Mouse (Mus musculus) heart, embryonic 16.5 days (tissue): ENCODE measurements around the gene L3hypdh. TPM values are rescaled to one million over a fixed set of nuclear protein-coding genes. Genes with fewer than 3 reads are reported as not detected.

Experiments
- ATAC-seq: fragments of 200-750 bp; cut with Nextera tagmentation; replicated peaks from 2 replicates; pipeline ENCODE4 v1.8.0; 2017; ENCODE audit warnings: moderate number of reproducible peaks; ENCODE audit not compliant: insufficient read depth, low FRiP score; ENCODE audit errors: extremely low read depth
- H3K27ac ChIP-seq: fragments of 300-500 bp; sonication (generic); 2 replicates; pipeline ENCODE4 v1.5.1; 2014; ENCODE audit warnings: mild to moderate bottlenecking, low read length, control low read depth, moderate library complexity
- H3K27me3 ChIP-seq: fragments of 300-500 bp; sonication (generic); 2 replicates; pipeline ENCODE4 v1.6.1; 2014; ENCODE audit warnings: low read length, mixed read lengths; ENCODE audit not compliant: control insufficient read depth, insufficient read depth
- H3K36me3 ChIP-seq: fragments of 300-500 bp; sonication (generic); 2 replicates; pipeline ENCODE4 v1.6.1; 2014; ENCODE audit not compliant: control insufficient read depth, insufficient read depth
- H3K4me1 ChIP-seq: fragments of 300-500 bp; sonication (generic); 2 replicates; pipeline ENCODE4 v1.6.1; 2014; ENCODE audit warnings: low read length, mixed read lengths; ENCODE audit not compliant: control insufficient read depth, insufficient read depth
- H3K4me2 ChIP-seq: fragments of 300-500 bp; sonication (generic); 2 replicates; pipeline ENCODE4 v1.6.1; 2014; ENCODE audit warnings: low read depth, mild to moderate bottlenecking, control low read depth, low read length
- H3K4me3 ChIP-seq: fragments of 300-500 bp; sonication (generic); 2 replicates; pipeline ENCODE4 v1.5.1; 2014; ENCODE audit warnings: mild to moderate bottlenecking, control low read depth, low read length
- H3K9ac ChIP-seq: fragments of 300-500 bp; sonication (generic); 2 replicates; pipeline ENCODE4 v1.6.1; 2014; ENCODE audit warnings: low read length, control low read depth
- H3K9me3 ChIP-seq: fragments of 300-500 bp; sonication (generic); replicated peaks from 2 replicates; pipeline ENCODE4 v1.6.1; 2016; ENCODE audit warnings: low read length; ENCODE audit not compliant: control insufficient read depth
- WGBS: fragments of 180-500 bp; shearing (Covaris S2); extraction: QIAGEN DNeasy Blood & Tissue Kit; methylation state at CpG from one replicate; pipeline ENCODE4 v1.1.7; 2014; 5-methylcytosine and 5-hydroxymethylcytosine counted together
- polyA plus RNA-seq: library from polyadenylated mRNA; unstranded; fragments of >200 nt; fragmentation: Nextera tagmentation; extraction: Ambion mirVana; gene quantifications from 2 replicates; pipeline ENCODE4 v1.2.1, GENCODE M21; 2015

L3hypdh gene
- polyA plus RNA-seq, 1 experiment from 2014 or later = 21.4 TPM

DNA sequence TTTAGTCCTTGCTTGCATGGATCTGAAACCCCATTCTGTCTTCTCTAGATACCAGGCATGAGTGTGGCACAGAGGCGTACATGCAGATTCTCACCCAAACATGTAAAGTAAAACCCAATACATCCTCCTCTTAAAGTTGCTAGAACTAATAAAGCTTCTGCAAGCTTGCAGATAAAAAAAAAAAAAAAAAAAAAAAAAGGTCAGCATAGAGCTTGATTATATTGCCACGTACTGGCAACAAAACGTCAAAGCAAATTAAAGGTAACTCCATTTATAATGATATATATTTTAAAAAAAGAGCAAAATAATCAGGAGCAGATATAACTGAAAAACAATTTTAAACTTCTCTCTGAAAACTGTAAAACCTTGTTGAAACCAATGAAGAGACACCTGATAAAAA is 44.0 kb downstream of the L3hypdh start:
- Histone ChIP-seq H3K4me1 (peaks cover 21% of the 10 kb centered on the region), H3K36me3 (no peaks in the 10 kb centered on the region; the same call in 1 of the 2 replicates), H3K9me3 (peaks cover 4% of the 10 kb centered on the region), H3K9ac (no peak overlapping the region), H3K27me3 (no peaks in the 10 kb centered on the region), H3K27ac (no peak overlapping the region), H3K4me3 (no peak overlapping the region), H3K4me2 (no peak overlapping the region)
- no peak for ATAC-seq
- 97% methylated on average over 3 of the region's 3 CpGs for WGBS

DNA sequence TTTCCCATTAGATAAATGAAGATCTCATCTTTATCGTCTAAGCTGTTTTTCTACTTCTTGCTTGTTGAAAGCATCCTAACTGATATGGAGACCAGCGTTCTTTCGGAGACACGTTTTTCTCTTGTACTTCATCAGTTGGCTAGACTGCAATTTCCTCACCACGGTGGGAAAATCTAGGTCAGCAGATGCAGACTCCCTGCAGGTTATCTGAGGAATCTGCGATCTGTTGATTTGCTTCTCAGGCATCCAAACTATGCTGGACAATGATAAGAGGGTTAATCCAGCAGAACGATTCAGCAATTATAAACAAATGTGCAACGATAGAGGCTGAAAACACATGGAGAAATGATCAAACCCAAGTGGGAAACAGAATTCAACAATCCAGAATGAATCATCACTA is 45.7 kb downstream of the L3hypdh start:
- no peak overlapping the region for H3K4me3 ChIP-seq
- WGBS = 29% methylated on average over 8 of the region's 8 CpGs
- no peak overlapping the region for H3K27ac ChIP-seq

DNA sequence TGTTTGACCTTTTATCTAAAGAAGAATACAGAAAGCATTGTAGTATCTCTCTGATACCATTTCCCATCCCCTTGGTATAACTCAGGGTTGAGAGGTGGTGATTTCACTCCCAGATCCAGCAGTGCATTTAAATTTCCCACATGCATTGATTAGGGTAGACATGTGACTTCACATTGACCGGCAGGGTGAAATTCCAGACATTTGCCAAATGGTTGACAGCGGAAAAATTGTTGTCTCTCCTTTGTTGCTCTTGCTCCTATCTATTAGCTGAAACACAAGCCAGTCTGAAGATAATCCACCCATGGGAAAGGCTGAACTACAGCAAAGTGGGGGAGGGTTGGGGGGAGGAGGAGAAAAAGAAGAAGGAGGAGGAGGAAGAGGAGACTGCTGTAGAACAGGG is 46.4 kb downstream of the L3hypdh start:
- no peaks in the 10 kb centered on the region; the same call in 1 of the 2 replicates for H3K36me3 ChIP-seq
- no peak overlapping the region for H3K4me3 ChIP-seq
- H3K9me3 ChIP-seq = peaks cover 4% of the 10 kb centered on the region
- H3K4me2 ChIP-seq = no peak overlapping the region
- 17% methylated on average over 2 of the region's 2 CpGs for WGBS
- no peak overlapping the region for H3K27ac ChIP-seq
- H3K9ac ChIP-seq = no peak overlapping the region
- no peaks in the 10 kb centered on the region for H3K27me3 ChIP-seq
- no peak for ATAC-seq
- H3K4me1 ChIP-seq = peaks cover 24% of the 10 kb centered on the region

More for the DNA sequence above, 45.7 kb downstream of the L3hypdh start:
- Histone ChIP-seq H3K27me3 (no peaks in the 10 kb centered on the region), H3K9me3 (peaks cover 4% of the 10 kb centered on the region), H3K4me1 (peaks cover 24% of the 10 kb centered on the region), H3K9ac (no peak overlapping the region), H3K36me3 (no peaks in the 10 kb centered on the region; the same call in 1 of the 2 replicates), H3K4me2 (no peak overlapping the region)
- ATAC-seq = no peak

DNA sequence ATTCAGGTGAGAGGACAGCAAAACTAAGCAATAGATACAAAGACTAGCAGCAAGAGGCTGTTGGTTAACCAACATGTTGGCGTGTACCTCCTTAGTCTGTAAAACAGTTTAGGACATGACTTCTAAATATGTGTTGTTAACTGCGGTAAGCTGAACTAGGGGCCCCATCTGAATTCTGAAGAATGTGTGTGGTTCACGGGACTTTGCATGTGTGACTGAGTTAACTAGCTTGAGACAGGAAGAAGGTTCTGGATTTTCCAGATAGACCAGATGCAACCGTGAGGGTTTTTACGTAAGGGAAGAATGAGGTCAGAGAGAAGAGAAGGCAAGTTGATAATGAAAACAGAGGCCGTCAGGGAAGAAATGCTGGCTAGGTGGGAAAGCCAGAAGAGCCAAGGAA is 48.2 kb downstream of the L3hypdh start:
- Histone ChIP-seq H3K4me1 (peaks cover 24% of the 10 kb centered on the region), H3K9ac (no peak overlapping the region), H3K4me3 (no peak overlapping the region), H3K36me3 (no peaks in the 10 kb centered on the region; the same call in 1 of the 2 replicates), H3K9me3 (peaks cover 4% of the 10 kb centered on the region), H3K27ac (peak overlapping the region; percentile 77), H3K4me2 (no peak overlapping the region), H3K27me3 (no peaks in the 10 kb centered on the region)
- whole genome bisulfite sequencing = 56% methylated on average over 6 of the region's 6 CpGs
- ATAC-seq = no peak

DNA sequence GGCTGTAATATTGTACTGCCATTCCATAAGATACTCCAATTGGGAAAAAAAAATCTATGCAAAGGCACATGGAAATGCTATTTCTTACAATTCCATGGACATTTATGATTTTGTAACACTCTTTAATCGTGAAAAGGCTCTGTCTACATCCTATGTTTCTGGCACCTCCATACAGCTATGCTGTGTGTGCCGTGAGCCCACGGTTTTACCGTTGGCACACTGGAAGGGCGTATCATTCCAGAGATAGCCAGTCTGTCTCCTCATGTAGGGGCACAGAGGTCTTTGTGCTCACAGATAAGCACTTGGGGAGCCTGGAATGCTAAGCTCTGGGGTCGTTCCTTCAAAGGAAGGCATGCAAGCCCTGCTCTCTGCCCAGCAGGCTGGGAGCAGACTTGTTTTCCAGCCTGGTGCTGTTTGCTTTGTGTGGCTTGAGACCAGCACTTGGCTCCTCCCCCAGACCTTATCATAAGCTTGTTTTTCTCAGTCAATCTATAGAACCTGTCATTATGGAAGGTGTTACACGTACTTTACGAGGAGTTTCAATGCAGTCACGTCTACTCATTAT is 49.1 kb downstream of the L3hypdh start:
- Histone ChIP-seq H3K9me3 (peaks cover 4% of the 10 kb centered on the region), H3K9ac (0 out of 2 replicates have a peak overlapping the region, but pooled peaks have one; percentile 31), H3K4me2 (no peak overlapping the region), H3K27ac (peak overlapping the region; percentile 77), H3K36me3 (no peaks in the 10 kb centered on the region; the same call in 1 of the 2 replicates), H3K27me3 (no peaks in the 10 kb centered on the region), H3K4me1 (peaks cover 24% of the 10 kb centered on the region), H3K4me3 (no peak overlapping the region)
- WGBS = 23% methylated on average over 9 of the region's 9 CpGs
- ATAC-seq = peak; percentile 67; the same call in 1 of the 2 replicates

DNA sequence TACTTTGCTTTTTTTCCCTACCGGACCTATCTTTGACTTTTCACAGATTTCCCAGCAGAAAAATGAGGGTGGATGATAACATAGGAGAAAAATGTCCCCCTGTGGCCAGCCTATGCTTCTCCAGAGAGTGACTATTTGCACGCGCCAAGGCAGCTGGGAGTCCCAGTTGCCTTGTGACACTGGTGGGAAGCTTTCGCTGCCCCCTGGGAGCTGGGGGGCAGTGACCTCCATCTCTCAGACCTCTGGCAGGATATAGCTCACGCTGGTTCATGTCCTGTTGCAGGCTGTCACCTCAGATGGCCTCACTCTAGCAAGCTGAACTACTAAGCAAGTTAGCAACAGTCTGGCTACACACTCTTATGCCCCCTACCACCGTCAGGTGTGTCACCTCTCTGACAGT is 53.4 kb downstream of the L3hypdh start:
- peak overlapping the region; percentile 67 for H3K27ac ChIP-seq
- H3K9me3 ChIP-seq = no peaks in the 10 kb centered on the region
- 71% methylated on average over 6 of the region's 6 CpGs for WGBS
- H3K4me2 ChIP-seq = no peak overlapping the region
- H3K9ac ChIP-seq = no peak overlapping the region
- H3K4me3 ChIP-seq = no peak overlapping the region
- ATAC-seq = 0 out of 2 replicates have a peak, but pooled peaks have one; percentile 18
- H3K27me3 ChIP-seq = no peaks in the 10 kb centered on the region
- H3K36me3 ChIP-seq = no peaks in the 10 kb centered on the region
- peaks cover 9% of the 10 kb centered on the region for H3K4me1 ChIP-seq

DNA sequence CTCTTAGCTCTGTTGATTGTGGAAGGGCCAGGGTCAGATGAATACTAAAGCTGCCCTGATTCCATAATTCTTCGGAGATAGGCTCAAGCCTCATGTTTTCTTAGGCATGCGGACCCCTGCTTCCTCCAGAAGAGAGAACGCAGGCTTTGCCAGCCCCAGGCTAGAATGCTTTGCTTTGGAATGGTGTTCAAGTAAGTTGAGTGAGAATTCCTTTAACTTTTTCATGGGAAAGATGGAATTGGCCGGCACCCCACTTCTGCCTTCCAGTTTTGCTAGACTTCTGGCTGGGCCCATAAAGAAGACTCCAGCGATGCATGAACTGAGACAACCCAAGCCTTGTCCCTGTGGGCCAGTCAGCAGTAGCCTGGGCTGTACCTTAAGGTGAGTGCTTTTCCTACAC is 54.1 kb downstream of the L3hypdh start:
- no peak for ATAC-seq
- no peak overlapping the region for H3K4me3 ChIP-seq
- no peak overlapping the region for H3K9ac ChIP-seq
- no peaks in the 10 kb centered on the region for H3K27me3 ChIP-seq
- 67% methylated on average over 5 of the region's 5 CpGs for WGBS
- no peak overlapping the region for H3K4me2 ChIP-seq
- peak overlapping the region; percentile 67 for H3K27ac ChIP-seq
- no peaks in the 10 kb centered on the region for H3K9me3 ChIP-seq
- H3K4me1 ChIP-seq = peaks cover 3% of the 10 kb centered on the region
- H3K36me3 ChIP-seq = no peaks in the 10 kb centered on the region

DNA sequence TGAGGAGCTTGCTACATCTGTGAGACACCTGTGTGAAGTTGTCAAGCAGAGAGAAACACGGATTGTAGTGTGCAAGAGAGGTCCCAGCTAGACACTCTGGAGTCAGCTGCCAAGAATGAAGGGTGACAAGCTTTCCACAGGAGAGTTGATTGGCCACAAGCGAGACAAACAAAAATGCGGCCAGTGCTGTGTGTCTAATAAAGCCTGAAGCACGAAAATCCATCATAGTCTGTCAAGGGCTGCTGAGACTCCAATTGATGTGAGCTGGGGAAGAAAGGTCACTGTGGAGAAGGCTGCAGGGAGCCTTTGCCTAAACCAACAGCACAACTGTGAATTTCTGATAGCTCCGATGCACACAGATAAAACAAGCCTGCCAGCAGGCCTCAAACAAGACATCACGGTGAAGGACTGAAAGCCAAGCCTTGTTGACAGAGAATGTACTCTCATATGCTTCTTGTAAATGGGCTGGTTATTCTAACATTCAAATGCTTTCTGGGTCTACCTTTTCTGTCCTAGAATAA is 59.9 kb downstream of the L3hypdh start:
- H3K27me3 ChIP-seq = no peaks in the 10 kb centered on the region
- H3K36me3 ChIP-seq = 0 out of 2 replicates have a peak, but pooled peaks cover 3% of the 10 kb centered on the region
- 48% methylated on average over 6 of the region's 6 CpGs for WGBS
- H3K27ac ChIP-seq = no peak overlapping the region
- no peak for ATAC-seq
- no peak overlapping the region for H3K4me3 ChIP-seq
- peaks cover 6% of the 10 kb centered on the region for H3K9me3 ChIP-seq
- H3K4me2 ChIP-seq = no peak overlapping the region
- peaks cover 11% of the 10 kb centered on the region for H3K4me1 ChIP-seq
- H3K9ac ChIP-seq = no peak overlapping the region

DNA sequence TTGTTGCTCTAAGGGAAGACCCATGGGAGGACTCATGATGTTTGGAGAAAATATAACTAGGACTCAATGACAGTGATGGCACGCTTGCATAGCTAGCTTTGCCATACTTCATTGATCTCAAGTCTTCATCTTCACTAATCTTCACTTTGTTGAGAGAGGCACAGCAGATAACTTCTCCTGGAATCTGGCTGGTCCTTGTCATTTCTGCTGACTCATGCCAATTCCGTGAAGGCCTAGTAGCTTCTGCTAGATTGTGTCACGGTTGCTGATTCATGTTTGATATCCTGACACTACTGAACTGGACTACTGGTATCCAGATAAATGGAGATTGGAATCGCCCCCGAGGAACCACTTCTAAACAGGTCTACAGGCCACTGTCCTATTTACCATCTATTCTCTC is 61.7 kb downstream of the L3hypdh start:
- H3K4me3 ChIP-seq = no peak overlapping the region
- no peak overlapping the region for H3K4me2 ChIP-seq
- WGBS = 96% methylated on average over 5 of the region's 5 CpGs
- H3K27ac ChIP-seq = no peak overlapping the region
- peaks cover 11% of the 10 kb centered on the region for H3K4me1 ChIP-seq
- H3K36me3 ChIP-seq = 0 out of 2 replicates have a peak, but pooled peaks cover 3% of the 10 kb centered on the region
- peaks cover 6% of the 10 kb centered on the region for H3K9me3 ChIP-seq
- H3K9ac ChIP-seq = no peak overlapping the region
- ATAC-seq = no peak
- no peaks in the 10 kb centered on the region for H3K27me3 ChIP-seq
